Mouse (Mus musculus): ENCODE measurements around the gene 4921524J17Rik.

GRCm38 (mm10) chr8:85454750-85455149 is 22.1 kb upstream of the 4921524J17Rik start:
- TF ChIP-seq CTCF (IDR thresholded peaks at IDR 0.05; ENCODE audit: low read depth, low read length) (no peak), POLR2A (IDR thresholded peaks at IDR 0.05; ENCODE audit: borderline replicate concordance, low read depth, low read length) (no peak)
